Mouse (Mus musculus) adrenal gland, adult 8-10 months (tissue): ENCODE measurements around the gene Mtr. TPM values are rescaled to one million over a fixed set of nuclear protein-coding genes. Genes with fewer than 3 reads are reported as not detected.

Experiments used
- DNase-seq: peaks from one replicate; pipeline ENCODE4 v3.0.0; 2022
- total RNA-seq, 4 experiments: library from RNA; stranded (reverse); gene quantifications; 2 replicates each; pipeline ENCODE4 v1.2.4; 2022

The Mtr gene
- total RNA-seq, 4 experiments from 2014 or later = 23.9 to 31.1 (median 29.8) TPM

- no peak for DNase-seq
These were observed 25.8 kb downstream of the Mtr start for GRCm38 (mm10) chr13:12232141-12232540.

GRCm38 (mm10) chr13:12228248-12228647 lies 29.7 kb downstream of the Mtr start:
- DNase-seq = no peak

- no peak for DNase-seq
These were observed 30.3 kb downstream of the Mtr start for GRCm38 (mm10) chr13:12227606-12228005.

- no peak for DNase-seq
These were observed 39.3 kb downstream of the Mtr start for GRCm38 (mm10) chr13:12218603-12219002.

- no peak for DNase-seq
These were observed 43.0 kb downstream of the Mtr start for GRCm38 (mm10) chr13:12214922-12215321.

- DNase-seq = no peak
These were observed 46.9 kb downstream of the Mtr start for GRCm38 (mm10) chr13:12211058-12211457.

GRCm38 (mm10) chr13:12210023-12210762 lies 47.7 kb downstream of the Mtr start:
- DNase-seq = no peak

GRCm38 (mm10) chr13:12200372-12200771 lies 57.5 kb downstream of the Mtr start:
- DNase-seq = no peak

- DNase-seq = no peak
These were observed 59.4 kb downstream of the Mtr start for GRCm38 (mm10) chr13:12198486-12198885.

- DNase-seq = peak; percentile 11
These were observed 61.1 kb downstream of the Mtr start for GRCm38 (mm10) chr13:12196861-12197260.

GRCm38 (mm10) chr13:12196012-12196411 lies 61.9 kb downstream of the Mtr start:
- peak; percentile 25 for DNase-seq

- DNase-seq = no peak
These were observed 62.8 kb downstream of the Mtr start for GRCm38 (mm10) chr13:12194942-12195662.

GRCm38 (mm10) chr13:12189219-12189618 lies 68.7 kb downstream of the Mtr start:
- no peak for DNase-seq

GRCm38 (mm10) chr13:12188804-12189203 lies 69.1 kb downstream of the Mtr start:
- DNase-seq = no peak

GRCm38 (mm10) chr13:12179481-12179880 lies 78.4 kb downstream of the Mtr start:
- DNase-seq = no peak

- DNase-seq = no peak
These were observed 81.2 kb downstream of the Mtr start for GRCm38 (mm10) chr13:12176761-12177160.

- no peak for DNase-seq
These were observed 81.8 kb downstream of the Mtr start for GRCm38 (mm10) chr13:12175988-12176736.

- DNase-seq = no peak
These were observed 90.6 kb downstream of the Mtr start for GRCm38 (mm10) chr13:12167276-12167675.

- no peak for DNase-seq
These were observed 91.5 kb downstream of the Mtr start for GRCm38 (mm10) chr13:12166386-12166785.

GRCm38 (mm10) chr13:12165461-12166058 lies 92.4 kb downstream of the Mtr start:
- DNase-seq = no peak

- no peak for DNase-seq
These were observed 95.5 kb downstream of the Mtr start for GRCm38 (mm10) chr13:12162457-12162856.

GRCm38 (mm10) chr13:12160121-12160475 lies 97.8 kb downstream of the Mtr start:
- peak; percentile 84 for DNase-seq
